Mouse (Mus musculus): Measurements from ENCODE around the gene Id2. TPM values are rescaled to one million over a fixed set of nuclear protein-coding genes. Genes with fewer than 3 reads are reported as not detected.

Gene Id2
- polyA plus RNA-seq, 1 experiment = 5.0 TPM

GRCm38 (mm10) chr12:25099563-25100408 lies 2.8 kb upstream of the Id2 start:
- Histone ChIP-seq H3K27me3 (ENCODE audit: control insufficient read depth, insufficient read depth, insufficient read length) (no peaks in the 10 kb centered on the region), H3K4me2 (ENCODE audit: low read depth) (peak overlapping the region; percentile 89), H3K79me2 (ENCODE audit: control insufficient read depth, insufficient read depth) (peaks cover 8% of the 10 kb centered on the region), H3ac (ENCODE audit: control insufficient read depth, insufficient read length) (no peak overlapping the region), H3K36me3 (ENCODE audit: control insufficient read depth, insufficient read depth) (no peaks in the 10 kb centered on the region), H3K4me3 (peak overlapping the region; percentile 45)
- TF ChIP-seq E2F4 (IDR thresholded peaks at IDR 0.05; ENCODE audit: insufficient read depth) = no peak
- TF ChIP-seq REST (IDR thresholded peaks at IDR 0.05; ENCODE audit: insufficient read depth, insufficient read length) = no peak
- no peak for TF ChIP-seq POLR2AphosphoS2 (IDR thresholded peaks at IDR 0.05; ENCODE audit: insufficient read length, low read depth)
- no peak for TF ChIP-seq MAX (IDR thresholded peaks at IDR 0.05; ENCODE audit: low read depth)
- TF ChIP-seq USF1 (IDR thresholded peaks at IDR 0.05; ENCODE audit: low read depth) = no peak
- TF ChIP-seq CEBPB (IDR thresholded peaks at IDR 0.05; ENCODE audit: insufficient read depth, poor library complexity, severe bottlenecking) = no peak
- TF ChIP-seq POLR2A (IDR thresholded peaks at IDR 0.05; ENCODE audit: insufficient read length, low read depth) = no peak
- no peak for TF ChIP-seq TCF12 (IDR thresholded peaks at IDR 0.05; ENCODE audit: insufficient read depth, poor library complexity, severe bottlenecking)
- TF ChIP-seq MYOD1 (IDR thresholded peaks at IDR 0.05; ENCODE audit: control insufficient read depth in 1 of 3, insufficient read length in 2 of 3, low read depth in 2 of 3) = no peak
- no peak for TF ChIP-seq SRF (IDR thresholded peaks at IDR 0.05; ENCODE audit: control insufficient read depth, insufficient read length, low read depth)
- TF ChIP-seq TCF3 (IDR thresholded peaks at IDR 0.05; ENCODE audit: insufficient read length, low read depth) = no peak
- TF ChIP-seq MYOG (IDR thresholded peaks at IDR 0.05; ENCODE audit: control insufficient read depth in 1 of 3, insufficient read depth in 1 of 3, insufficient read length in 2 of 3, low read depth in 2 of 3) = no peak

GRCm38 (mm10) chr12:25099313-25099562 lies 2.3 kb upstream of the Id2 start:
- Histone ChIP-seq H3K4me2 (ENCODE audit: low read depth) (peak overlapping the region; percentile 89), H3K79me2 (ENCODE audit: control insufficient read depth, insufficient read depth) (peaks cover 12% of the 10 kb centered on the region), H3K36me3 (ENCODE audit: control insufficient read depth, insufficient read depth) (no peaks in the 10 kb centered on the region), H3K4me3 (peak overlapping the region; percentile 45), H3K27me3 (ENCODE audit: control insufficient read depth, insufficient read depth, insufficient read length) (no peaks in the 10 kb centered on the region), H3ac (ENCODE audit: control insufficient read depth, insufficient read length) (no peak overlapping the region)
- no peak for TF ChIP-seq USF1 (IDR thresholded peaks at IDR 0.05; ENCODE audit: low read depth)
- TF ChIP-seq TCF3 (IDR thresholded peaks at IDR 0.05; ENCODE audit: insufficient read length, low read depth) = no peak
- TF ChIP-seq MYOG (IDR thresholded peaks at IDR 0.05; ENCODE audit: control insufficient read depth in 1 of 3, insufficient read depth in 1 of 3, insufficient read length in 2 of 3, low read depth in 2 of 3) = no peak
- no peak for TF ChIP-seq REST (IDR thresholded peaks at IDR 0.05; ENCODE audit: insufficient read depth, insufficient read length)
- no peak for TF ChIP-seq POLR2A (IDR thresholded peaks at IDR 0.05; ENCODE audit: insufficient read length, low read depth)
- no peak for TF ChIP-seq MAX (IDR thresholded peaks at IDR 0.05; ENCODE audit: low read depth)
- TF ChIP-seq TCF12 (IDR thresholded peaks at IDR 0.05; ENCODE audit: insufficient read depth, poor library complexity, severe bottlenecking) = no peak
- TF ChIP-seq E2F4 (IDR thresholded peaks at IDR 0.05; ENCODE audit: insufficient read depth) = no peak
- no peak for TF ChIP-seq CEBPB (IDR thresholded peaks at IDR 0.05; ENCODE audit: insufficient read depth, poor library complexity, severe bottlenecking)
- TF ChIP-seq MYOD1 (IDR thresholded peaks at IDR 0.05; ENCODE audit: control insufficient read depth in 1 of 3, insufficient read length in 2 of 3, low read depth in 2 of 3) = no peak
- no peak for TF ChIP-seq POLR2AphosphoS2 (IDR thresholded peaks at IDR 0.05; ENCODE audit: insufficient read length, low read depth)
- TF ChIP-seq SRF (IDR thresholded peaks at IDR 0.05; ENCODE audit: control insufficient read depth, insufficient read length, low read depth) = no peak

- Histone ChIP-seq H3K79me2 (ENCODE audit: control insufficient read depth, insufficient read depth) (peaks cover 15% of the 10 kb centered on the region), H3K27me3 (ENCODE audit: control insufficient read depth, insufficient read depth, insufficient read length) (no peaks in the 10 kb centered on the region), H3K36me3 (ENCODE audit: control insufficient read depth, insufficient read depth) (no peaks in the 10 kb centered on the region), H3ac (ENCODE audit: control insufficient read depth, insufficient read length) (no peak overlapping the region), H3K4me2 (ENCODE audit: low read depth) (peak overlapping the region; percentile 89), H3K4me3 (peak overlapping the region; percentile 45)
- TF ChIP-seq POLR2A (IDR thresholded peaks at IDR 0.05; ENCODE audit: insufficient read length, low read depth) = peak; percentile 62
- TF ChIP-seq POLR2AphosphoS2 (IDR thresholded peaks at IDR 0.05; ENCODE audit: insufficient read length, low read depth) = peak; percentile 36
- TF ChIP-seq REST (IDR thresholded peaks at IDR 0.05; ENCODE audit: insufficient read depth, insufficient read length) = no peak
- no peak for TF ChIP-seq CEBPB (IDR thresholded peaks at IDR 0.05; ENCODE audit: insufficient read depth, poor library complexity, severe bottlenecking)
- TF ChIP-seq MYOG (IDR thresholded peaks at IDR 0.05; ENCODE audit: control insufficient read depth in 1 of 3, insufficient read depth in 1 of 3, insufficient read length in 2 of 3, low read depth in 2 of 3) = peak in 1 of 3 experiments; percentile 5
- peak in 1 of 3 experiments; percentile 60 for TF ChIP-seq MYOD1 (IDR thresholded peaks at IDR 0.05; ENCODE audit: control insufficient read depth in 1 of 3, insufficient read length in 2 of 3, low read depth in 2 of 3)
- TF ChIP-seq TCF12 (IDR thresholded peaks at IDR 0.05; ENCODE audit: insufficient read depth, poor library complexity, severe bottlenecking) = no peak
- no peak for TF ChIP-seq USF1 (IDR thresholded peaks at IDR 0.05; ENCODE audit: low read depth)
- no peak for TF ChIP-seq MAX (IDR thresholded peaks at IDR 0.05; ENCODE audit: low read depth)
- no peak for TF ChIP-seq SRF (IDR thresholded peaks at IDR 0.05; ENCODE audit: control insufficient read depth, insufficient read length, low read depth)
These were observed 1.8 kb upstream of the Id2 start for GRCm38 (mm10) chr12:25098561-25099312.

GRCm38 (mm10) chr12:25098161-25098550 lies 1.2 kb upstream of the Id2 start:
- Histone ChIP-seq H3ac (ENCODE audit: control insufficient read depth, insufficient read length) (no peak overlapping the region), H3K4me3 (peak overlapping the region; percentile 45), H3K79me2 (ENCODE audit: control insufficient read depth, insufficient read depth) (peaks cover 19% of the 10 kb centered on the region), H3K36me3 (ENCODE audit: control insufficient read depth, insufficient read depth) (no peaks in the 10 kb centered on the region), H3K27me3 (ENCODE audit: control insufficient read depth, insufficient read depth, insufficient read length) (no peaks in the 10 kb centered on the region), H3K4me2 (ENCODE audit: low read depth) (peak overlapping the region; percentile 89)
- TF ChIP-seq CEBPB (IDR thresholded peaks at IDR 0.05; ENCODE audit: insufficient read depth, poor library complexity, severe bottlenecking) (no peak), POLR2A (IDR thresholded peaks at IDR 0.05; ENCODE audit: insufficient read length, low read depth) (no peak), POLR2AphosphoS2 (IDR thresholded peaks at IDR 0.05; ENCODE audit: insufficient read length, low read depth) (no peak), MAX (IDR thresholded peaks at IDR 0.05; ENCODE audit: low read depth) (no peak), REST (IDR thresholded peaks at IDR 0.05; ENCODE audit: insufficient read depth, insufficient read length) (no peak), TCF3 (IDR thresholded peaks at IDR 0.05; ENCODE audit: insufficient read length, low read depth) (no peak), MYOD1 (IDR thresholded peaks at IDR 0.05; ENCODE audit: control insufficient read depth in 1 of 3, insufficient read length in 2 of 3, low read depth in 2 of 3) (no peak), TCF12 (IDR thresholded peaks at IDR 0.05; ENCODE audit: insufficient read depth, poor library complexity, severe bottlenecking) (no peak), USF1 (IDR thresholded peaks at IDR 0.05; ENCODE audit: low read depth) (no peak), E2F4 (IDR thresholded peaks at IDR 0.05; ENCODE audit: insufficient read depth) (no peak), MYOG (IDR thresholded peaks at IDR 0.05; ENCODE audit: control insufficient read depth in 1 of 3, insufficient read depth in 1 of 3, insufficient read length in 2 of 3, low read depth in 2 of 3) (no peak), SRF (IDR thresholded peaks at IDR 0.05; ENCODE audit: control insufficient read depth, insufficient read length, low read depth) (no peak)
